Mouse (Mus musculus): Measurements from ENCODE around the gene Zfp607a. TPM values are rescaled to one million over a fixed set of nuclear protein-coding genes. Genes with fewer than 3 reads are reported as not detected.
"Not testable (repeated sequence)": the region's sequence is repeated elsewhere in the genome, so short reads cannot be mapped to it uniquely, and the experiment has no call there.

The Zfp607a gene
- 1.2 and 1.5 TPM in 2 replicates for polyA plus RNA-seq (2015; fragmentation: Nextera tagmentation; extraction: Ambion mirVana)

DNA sequence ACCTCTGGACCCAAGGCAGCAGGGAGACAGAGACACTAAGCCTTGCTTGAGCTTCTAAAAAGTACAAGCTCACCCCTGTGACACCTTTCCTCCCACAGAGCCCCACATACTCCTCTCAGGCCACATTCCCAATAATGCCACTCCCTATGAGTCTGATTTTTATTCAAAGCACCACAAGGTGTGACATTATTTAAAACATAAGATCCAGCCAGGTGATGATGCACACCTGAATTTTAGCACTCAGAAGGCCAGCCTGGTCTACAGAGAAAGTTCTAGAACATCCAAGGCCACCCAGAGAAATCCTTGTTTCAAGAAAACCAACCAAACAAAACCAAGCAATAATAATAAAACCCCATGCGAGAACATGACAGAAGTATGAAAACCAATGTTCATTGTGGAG is at the start of gene Zfp607a:
Gene Zfp607a (plus strand): TSS at position 301 of the 400 bp plus-strand sequence.
- no peak for ATAC-seq (replicated peaks)
- Histone ChIP-seq H3K36me3 (replicated peaks) (peaks cover 19% of the 10 kb centered on the region), H3K27ac (no peak within 1 kb of the TSS), H3K9ac (no peak within 1 kb of the TSS), H3K4me1 (peaks cover 12% of the 10 kb centered on the region), H3K4me3 (no peak within 1 kb of the TSS), H3K27me3 (replicated peaks) (no peaks in the 10 kb centered on the region), H3K4me2 (no peak within 1 kb of the TSS), H3K9me3 (no peaks in the 10 kb centered on the region)
- WGBS, result 96% methylated on average over 1 of the region's 1 CpGs

DNA sequence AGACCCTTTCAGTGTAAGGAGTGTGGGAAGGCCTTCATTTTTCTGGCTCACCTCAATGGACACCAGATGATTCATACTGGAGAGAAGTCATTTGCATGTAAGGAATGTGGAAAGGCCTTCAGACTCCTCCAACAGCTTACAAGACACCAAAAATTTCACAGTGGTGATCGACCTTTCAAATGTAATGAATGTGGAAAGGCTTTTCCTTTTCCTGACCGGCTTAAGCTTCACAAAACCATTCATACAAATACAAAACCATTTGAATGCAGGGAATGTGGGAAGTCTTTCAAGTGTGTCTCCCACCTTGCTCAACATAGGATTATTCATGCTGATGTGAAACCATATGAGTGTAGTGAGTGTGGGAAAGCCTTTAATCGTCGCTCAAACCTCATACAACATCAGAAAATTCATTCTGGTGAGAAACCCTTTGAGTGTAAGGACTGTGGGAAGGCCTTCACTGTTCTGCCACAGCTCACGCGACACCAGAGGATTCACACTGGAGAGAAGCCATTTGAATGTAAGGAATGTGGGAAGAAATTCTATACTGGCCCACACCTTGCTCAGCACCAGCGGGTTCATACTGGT is 38.7 kb upstream of the Zfp607a start:
- no peak overlapping the region for H3K4me2 ChIP-seq
- H3K4me3 ChIP-seq, result no peak overlapping the region
- H3K36me3 ChIP-seq (replicated peaks), result peaks cover 32% of the 10 kb centered on the region
- no peaks in the 10 kb centered on the region for H3K4me1 ChIP-seq
- H3K27me3 ChIP-seq (replicated peaks), result no peaks in the 10 kb centered on the region
- H3K9me3 ChIP-seq, result no peaks in the 10 kb centered on the region; the same call in 1 of the 2 replicates
- WGBS, result 85% methylated on average over 7 of the region's 7 CpGs
- H3K9ac ChIP-seq, result no peak overlapping the region
- no peak for ATAC-seq (replicated peaks)
- no peak overlapping the region for H3K27ac ChIP-seq

DNA sequence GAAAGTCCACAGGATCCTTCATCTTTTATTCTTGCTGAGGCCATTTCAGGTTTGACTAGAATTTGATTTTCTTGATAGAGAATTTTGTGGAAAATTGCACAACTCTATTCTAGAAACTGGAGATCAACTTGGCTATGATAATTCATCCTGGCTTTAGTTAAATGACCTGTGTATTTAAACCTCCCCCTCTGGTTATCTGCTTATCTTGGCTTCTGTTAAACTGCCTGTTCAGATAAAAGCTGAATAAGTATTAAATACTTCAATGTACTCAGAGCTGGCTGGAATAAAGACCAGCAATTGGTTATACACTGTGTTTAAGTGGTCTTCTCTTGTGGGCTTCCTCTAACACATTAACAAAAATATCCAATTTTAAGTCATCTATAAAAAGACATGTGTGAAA is 34.7 kb upstream of the Zfp607a start:
- H3K4me2 ChIP-seq, result no peak overlapping the region
- H3K27ac ChIP-seq, result no peak overlapping the region
- no peaks in the 10 kb centered on the region for H3K4me1 ChIP-seq
- peaks cover 4% of the 10 kb centered on the region for H3K9me3 ChIP-seq
- no peak for ATAC-seq (replicated peaks)
- no peak overlapping the region for H3K4me3 ChIP-seq
- peaks cover 30% of the 10 kb centered on the region for H3K36me3 ChIP-seq (replicated peaks)
- no peak overlapping the region for H3K9ac ChIP-seq
- no peaks in the 10 kb centered on the region for H3K27me3 ChIP-seq (replicated peaks)

DNA sequence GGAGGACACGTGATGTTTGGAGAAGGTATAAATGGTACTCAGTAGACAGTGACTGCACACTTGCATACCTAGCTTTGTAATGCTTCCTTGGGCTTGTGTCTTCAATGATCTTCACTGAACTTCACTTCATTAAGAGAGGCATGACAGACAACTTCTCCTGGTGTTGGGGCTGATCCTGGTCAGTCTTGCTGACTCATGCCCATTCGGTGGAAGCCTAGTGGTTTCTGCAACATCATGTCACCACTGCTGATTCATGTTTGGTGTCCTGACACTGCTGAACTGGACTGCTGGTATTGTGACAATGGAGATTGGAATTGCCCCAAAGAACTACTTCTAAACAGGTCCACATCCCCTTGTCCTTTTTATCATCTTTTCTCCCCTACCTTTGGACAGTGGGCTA is 23.2 kb upstream of the Zfp607a start:
- no peak overlapping the region for H3K4me2 ChIP-seq
- WGBS, result 84% methylated on average over 2 of the region's 2 CpGs
- H3K4me3 ChIP-seq, result no peak overlapping the region
- no peaks in the 10 kb centered on the region for H3K9me3 ChIP-seq
- H3K36me3 ChIP-seq (replicated peaks), result no peaks in the 10 kb centered on the region
- H3K27me3 ChIP-seq (replicated peaks), result no peaks in the 10 kb centered on the region
- no peak overlapping the region for H3K9ac ChIP-seq
- no peak for ATAC-seq (replicated peaks)
- H3K27ac ChIP-seq, result no peak overlapping the region
- H3K4me1 ChIP-seq, result peaks cover 4% of the 10 kb centered on the region

DNA sequence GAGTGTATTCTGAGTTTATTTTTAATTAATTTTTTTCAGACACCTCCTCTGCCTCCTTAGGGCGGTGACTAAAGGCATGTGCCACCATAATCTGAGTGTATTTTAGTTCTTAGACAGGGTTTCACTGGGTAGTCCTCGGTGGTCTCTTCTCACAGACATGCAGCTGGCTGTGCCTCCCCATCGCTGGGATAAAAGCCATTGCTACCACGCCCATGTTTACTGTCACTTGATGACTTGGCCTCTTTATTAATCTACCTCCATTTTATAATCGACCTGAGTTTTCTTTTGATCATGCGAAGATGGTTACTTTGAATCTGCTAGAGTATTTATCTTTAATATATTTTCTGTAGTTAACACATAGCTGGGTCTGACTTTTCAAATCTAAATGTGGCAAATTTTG is 19.4 kb upstream of the Zfp607a start:
- Histone ChIP-seq H3K36me3 (replicated peaks) (no peaks in the 10 kb centered on the region), H3K27ac (peak overlapping the region; percentile 91), H3K9me3 (no peaks in the 10 kb centered on the region), H3K4me3 (peak overlapping the region; percentile 56), H3K27me3 (replicated peaks) (no peaks in the 10 kb centered on the region), H3K4me2 (peak overlapping the region; percentile 69), H3K9ac (peak overlapping the region; percentile 66), H3K4me1 (peaks cover 16% of the 10 kb centered on the region)
- 28% methylated on average over 6 of the region's 6 CpGs for WGBS
- peak; percentile 55 for ATAC-seq (replicated peaks)

DNA sequence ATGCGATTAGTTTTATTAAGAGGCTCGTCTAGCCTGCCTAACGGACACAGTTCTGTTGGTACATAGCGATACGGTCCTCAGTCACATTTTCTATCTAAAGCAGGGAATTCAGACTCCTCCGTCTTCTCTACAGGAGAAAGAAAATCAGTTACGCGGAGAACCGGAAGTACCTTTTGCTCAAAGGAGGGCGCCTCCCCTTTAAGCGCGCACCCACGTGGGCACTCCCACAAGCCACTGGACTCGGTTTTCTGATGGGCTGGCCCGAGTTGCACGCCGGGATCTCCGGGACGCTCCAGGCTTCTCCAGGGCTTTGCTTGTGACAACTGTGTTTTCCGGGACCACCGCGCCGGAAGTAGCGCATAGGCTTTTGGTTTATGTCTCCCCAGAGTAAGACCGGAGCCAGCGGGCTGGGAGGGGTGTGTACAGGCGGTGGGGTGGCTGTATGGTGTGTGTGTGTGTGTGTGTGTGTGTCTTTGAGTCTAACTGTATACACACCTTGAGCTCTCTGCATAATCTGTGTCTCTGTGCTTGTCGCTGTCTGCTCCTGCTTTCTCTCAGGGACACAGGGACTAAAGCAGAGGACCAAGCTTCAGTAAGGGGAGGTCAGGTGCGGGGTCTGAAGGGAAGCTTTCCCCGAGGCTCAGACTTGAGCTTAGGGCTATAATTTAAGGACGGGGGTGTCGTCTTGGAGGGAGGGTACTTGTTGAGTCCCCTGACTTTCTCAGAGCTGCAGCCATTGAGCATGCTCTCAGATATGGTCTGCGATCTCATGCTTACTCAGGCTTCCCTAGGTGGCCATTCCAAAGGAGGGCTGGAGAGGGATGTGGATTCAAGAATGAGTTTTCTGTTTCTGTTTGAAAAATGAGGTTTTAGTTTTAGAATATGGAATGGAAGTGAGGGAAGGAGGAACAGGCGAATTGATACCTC is 18.7 kb upstream of the Zfp607a start, which contains the start of gene Zfp59:
Gene Zfp59 (plus strand): TSS at position 285 of the 927 bp plus-strand sequence.
- ATAC-seq (replicated peaks), result peak; percentile 97
- H3K4me3 ChIP-seq, result peak within 1 kb of the TSS; percentile 56
- peaks cover 16% of the 10 kb centered on the region for H3K4me1 ChIP-seq
- peak within 1 kb of the TSS; percentile 91 for H3K27ac ChIP-seq
- H3K4me2 ChIP-seq, result peak within 1 kb of the TSS; percentile 69
- 3% methylated on average over 34 of the region's 34 CpGs for WGBS
- H3K36me3 ChIP-seq (replicated peaks), result no peaks in the 10 kb centered on the region
- peak within 1 kb of the TSS; percentile 66 for H3K9ac ChIP-seq
- no peaks in the 10 kb centered on the region for H3K27me3 ChIP-seq (replicated peaks)
- no peaks in the 10 kb centered on the region for H3K9me3 ChIP-seq

DNA sequence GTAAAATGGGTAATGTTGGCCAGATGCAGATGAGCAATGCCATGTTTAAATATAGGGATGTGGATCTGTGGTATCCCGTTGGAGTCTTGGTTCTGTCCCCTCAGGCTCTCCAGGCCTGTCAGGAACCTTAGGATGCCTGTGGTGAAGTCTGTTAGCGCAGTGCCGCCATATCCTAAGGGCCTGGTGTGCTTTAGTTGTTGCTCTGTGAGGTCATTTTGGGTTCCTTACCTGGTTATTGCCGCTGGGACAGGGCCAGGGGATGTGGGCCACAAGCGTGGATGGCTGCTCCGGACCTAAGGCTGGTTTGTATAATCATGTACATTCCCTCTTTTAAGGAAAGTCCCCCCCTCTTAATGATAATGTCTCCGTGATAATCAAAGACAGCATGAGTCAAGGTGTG is 17.7 kb upstream of the Zfp607a start:
- H3K9ac ChIP-seq, result peak overlapping the region; percentile 66; the same call in 1 of the 2 replicates
- H3K27ac ChIP-seq, result no peak overlapping the region
- H3K4me2 ChIP-seq, result peak overlapping the region; percentile 69
- H3K4me1 ChIP-seq, result peaks cover 16% of the 10 kb centered on the region
- H3K36me3 ChIP-seq (replicated peaks), result 0 out of 2 replicates have a peak, but pooled peaks cover 2% of the 10 kb centered on the region
- 92% methylated on average over 7 of the region's 7 CpGs for WGBS
- H3K27me3 ChIP-seq (replicated peaks), result no peaks in the 10 kb centered on the region
- peak overlapping the region; percentile 56; the same call in 1 of the 2 replicates for H3K4me3 ChIP-seq
- no peaks in the 10 kb centered on the region for H3K9me3 ChIP-seq
- ATAC-seq (replicated peaks), result no peak

DNA sequence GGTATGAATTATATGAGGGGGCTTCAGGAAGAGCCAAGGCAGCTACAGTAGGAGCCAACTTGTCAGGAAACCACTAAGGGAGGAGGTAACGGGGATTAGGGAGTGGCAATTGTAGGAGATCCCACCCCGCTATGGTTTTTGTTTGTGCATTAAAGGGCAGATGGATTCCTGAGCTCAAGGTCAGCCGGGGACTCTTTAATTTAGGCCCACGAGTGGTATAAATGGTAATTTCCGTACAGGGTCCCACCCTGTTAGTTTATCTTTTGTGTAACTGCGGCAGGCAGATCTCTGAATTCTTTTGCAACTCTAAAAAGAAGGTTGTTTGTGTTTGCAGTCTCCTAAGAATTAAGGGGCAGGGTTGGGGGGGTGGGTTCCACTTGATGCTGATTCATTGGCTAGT is 17.2 kb upstream of the Zfp607a start:
- Histone ChIP-seq H3K27ac (no peak overlapping the region), H3K4me3 (no peak overlapping the region), H3K9me3 (no peaks in the 10 kb centered on the region), H3K36me3 (replicated peaks) (0 out of 2 replicates have a peak, but pooled peaks cover 2% of the 10 kb centered on the region), H3K9ac (no peak overlapping the region), H3K4me2 (no peak overlapping the region), H3K4me1 (peaks cover 16% of the 10 kb centered on the region), H3K27me3 (replicated peaks) (no peaks in the 10 kb centered on the region)
- ATAC-seq (replicated peaks), result no peak
- 86% methylated on average over 6 of the region's 6 CpGs for WGBS

DNA sequence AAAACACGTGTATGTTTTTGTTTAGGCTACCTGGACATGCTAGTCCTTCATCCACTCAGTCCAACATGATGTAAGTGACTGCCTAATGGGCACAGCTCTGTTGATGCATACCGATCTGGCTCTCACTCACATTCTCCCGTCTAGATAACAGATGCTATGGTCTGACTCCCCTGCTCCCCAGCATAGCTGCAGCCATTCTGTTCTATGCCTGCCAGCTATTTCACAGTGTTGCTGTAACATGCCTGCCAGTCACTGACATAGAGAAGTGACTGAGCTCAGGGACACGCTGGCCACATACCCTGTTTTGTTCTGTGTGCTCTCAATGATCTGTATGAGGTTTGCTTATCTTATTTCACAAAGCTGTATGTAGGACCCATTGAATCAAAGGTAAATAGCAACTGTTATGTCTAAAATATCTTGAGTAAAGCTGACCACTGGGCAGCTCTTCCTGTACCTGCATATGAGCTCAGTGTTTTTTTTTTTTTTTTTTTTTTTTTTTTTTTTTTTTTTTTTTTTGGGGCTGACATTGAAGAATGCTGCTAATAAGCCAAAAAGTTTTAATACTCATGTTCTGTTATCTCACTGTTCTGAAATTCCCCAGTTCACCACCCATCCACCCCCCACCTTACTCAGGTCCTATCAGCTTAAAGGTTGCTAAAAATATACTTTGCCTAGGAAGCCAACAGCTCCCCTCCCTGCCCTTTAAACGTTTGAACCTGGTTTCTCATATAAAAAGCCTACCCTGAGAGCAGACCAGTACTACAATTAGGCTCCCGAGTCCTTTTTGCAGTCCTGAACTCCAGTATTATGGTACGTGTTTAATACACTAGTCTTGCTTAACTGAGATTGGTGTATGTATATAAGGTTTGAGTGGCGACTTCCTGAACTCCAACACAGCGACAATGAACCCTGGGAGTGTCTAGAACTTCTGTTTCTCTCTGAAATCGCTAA is 2.2 kb downstream of the Zfp607a start:
- H3K36me3 ChIP-seq (replicated peaks), result 0 out of 2 replicates have a peak, but pooled peaks cover 4% of the 10 kb centered on the region
- no peaks in the 10 kb centered on the region for H3K27me3 ChIP-seq (replicated peaks)
- WGBS, result 34% methylated on average over 10 of the region's 10 CpGs
- ATAC-seq (replicated peaks), result no peak
- H3K4me2 ChIP-seq, result peak overlapping the region; percentile 62
- H3K9ac ChIP-seq, result no peak overlapping the region; the same call in 1 of the 2 replicates
- peaks cover 12% of the 10 kb centered on the region for H3K4me1 ChIP-seq
- H3K9me3 ChIP-seq, result no peaks in the 10 kb centered on the region
- H3K4me3 ChIP-seq, result peak overlapping the region; percentile 44
- 0 out of 2 replicates have a peak overlapping the region, but pooled peaks have one; percentile 36 for H3K27ac ChIP-seq

DNA sequence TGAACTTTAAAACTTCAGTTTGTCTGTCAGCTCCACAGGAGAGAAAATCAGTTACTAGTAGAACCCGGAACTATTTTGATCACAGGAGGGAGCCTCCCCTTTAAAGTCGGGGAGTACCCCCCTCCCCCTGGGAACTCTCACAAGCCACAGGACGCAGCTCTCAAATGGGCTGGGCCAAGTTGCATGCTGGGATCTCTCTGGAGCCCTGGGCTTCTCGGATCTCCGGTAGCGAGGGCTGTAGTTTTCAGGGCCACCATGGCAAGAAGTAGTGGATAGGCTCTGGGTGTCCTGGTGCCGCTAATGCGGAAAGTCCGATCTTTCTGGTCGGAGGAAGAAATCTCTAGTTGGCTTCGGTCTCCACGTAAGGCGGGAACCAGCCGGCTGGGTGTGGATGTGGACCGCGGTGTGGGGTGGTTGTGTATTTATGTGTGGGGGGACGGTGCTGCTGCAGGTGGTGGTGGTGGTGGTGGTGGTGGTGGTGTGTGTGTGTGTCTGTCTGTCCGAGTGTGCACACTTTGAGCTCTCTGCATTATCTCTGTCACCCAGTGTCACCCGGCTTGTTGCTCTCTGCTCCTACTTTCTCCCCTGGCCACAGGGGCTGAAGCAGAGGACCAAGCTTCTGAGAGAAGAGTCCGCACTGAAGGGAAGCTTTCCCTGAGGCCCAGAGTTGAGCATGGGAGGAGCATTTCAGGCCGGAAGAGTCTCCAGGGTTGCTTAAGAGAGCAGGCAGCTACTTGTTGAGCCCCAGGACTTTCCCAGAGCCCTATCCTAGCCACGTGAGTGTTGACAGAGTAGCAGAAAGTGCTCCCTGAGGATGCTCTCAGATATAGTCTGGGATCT is 3.3 kb downstream of the Zfp607a start:
- Histone ChIP-seq H3K27me3 (replicated peaks) (no peaks in the 10 kb centered on the region), H3K4me1 (peaks cover 12% of the 10 kb centered on the region), H3K9me3 (no peaks in the 10 kb centered on the region), H3K36me3 (replicated peaks) (0 out of 2 replicates have a peak, but pooled peaks cover 3% of the 10 kb centered on the region), H3K9ac (peak overlapping the region; percentile 36; the same call in 1 of the 2 replicates), H3K27ac (0 out of 2 replicates have a peak overlapping the region, but pooled peaks have one; percentile 36), H3K4me3 (peak overlapping the region; percentile 44), H3K4me2 (peak overlapping the region; percentile 62)
- under 1% methylated on average over 22 of the region's 22 CpGs for WGBS
- ATAC-seq (replicated peaks), result peak; percentile 67; the same call in 1 of the 2 replicates

DNA sequence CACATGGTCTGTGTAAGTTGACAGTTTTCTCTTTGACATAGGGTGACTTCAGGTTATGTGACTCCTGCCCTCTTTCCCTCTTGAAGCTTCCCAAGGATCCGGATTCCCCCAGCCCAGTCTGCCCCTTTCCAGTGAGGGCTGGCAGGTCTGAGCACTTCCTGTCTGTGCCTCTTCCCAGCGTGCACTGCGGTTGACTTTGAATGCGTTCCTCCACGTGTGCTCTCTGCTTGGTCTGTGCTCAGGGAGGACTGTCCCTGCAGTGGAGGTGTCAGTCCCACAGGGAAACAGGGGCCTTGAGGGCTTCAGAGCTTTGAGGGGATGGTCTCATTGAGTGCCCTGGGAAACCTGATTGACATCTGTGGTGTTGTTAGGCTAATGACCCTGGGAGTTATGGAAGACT is 5.3 kb downstream of the Zfp607a start:
- 87% methylated on average over 5 of the region's 5 CpGs for WGBS
- peaks cover 12% of the 10 kb centered on the region for H3K4me1 ChIP-seq
- not testable (repeated sequence) for H3K4me3 ChIP-seq; H3K9ac ChIP-seq; H3K9me3 ChIP-seq; H3K27ac ChIP-seq; H3K4me2 ChIP-seq; ATAC-seq (replicated peaks); H3K36me3 ChIP-seq (replicated peaks); H3K27me3 ChIP-seq (replicated peaks)

Measured in midbrain, embryonic 15.5 days (tissue).